Mouse (Mus musculus): ENCODE measurements around the gene Sbno1.

DNA sequence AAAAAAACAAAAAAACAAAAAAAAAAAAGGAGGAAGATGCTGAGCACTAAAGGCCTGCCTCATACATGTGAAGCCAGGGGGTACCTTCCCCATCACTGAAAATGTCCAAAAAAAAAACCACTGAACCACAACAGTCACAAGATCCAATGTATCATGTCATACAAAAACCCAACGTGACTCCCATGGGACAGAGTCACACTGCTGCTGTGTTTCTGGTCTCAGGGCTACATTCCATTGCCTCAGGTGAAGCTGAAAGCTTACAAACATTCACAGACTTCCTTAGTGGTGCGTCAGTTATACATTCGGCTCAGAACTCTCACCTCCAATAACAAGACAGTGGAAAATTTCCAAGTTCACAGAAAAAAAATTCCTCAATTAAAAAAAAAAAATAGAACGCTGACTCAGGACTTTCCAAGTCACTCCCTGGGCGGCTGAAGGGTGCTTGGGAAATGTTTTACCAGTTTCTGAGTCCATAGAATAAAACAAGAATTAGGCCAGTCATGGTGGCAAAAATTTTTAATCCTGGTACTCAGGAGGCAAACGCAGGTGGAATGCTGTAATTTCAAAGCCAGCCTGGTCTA, 44.9 kb upstream of the Sbno1 start:
- TF ChIP-seq CTCF (IDR thresholded peaks at IDR 0.05; ENCODE audit: low read depth) = no peak
- TF ChIP-seq EP300 (IDR thresholded peaks at IDR 0.05; ENCODE audit: low read depth) = no peak

Measured in liver, postnatal 0 days (tissue).